Mouse (Mus musculus): Measurements from ENCODE around the gene Stk39.

Stk39 gene

DNA sequence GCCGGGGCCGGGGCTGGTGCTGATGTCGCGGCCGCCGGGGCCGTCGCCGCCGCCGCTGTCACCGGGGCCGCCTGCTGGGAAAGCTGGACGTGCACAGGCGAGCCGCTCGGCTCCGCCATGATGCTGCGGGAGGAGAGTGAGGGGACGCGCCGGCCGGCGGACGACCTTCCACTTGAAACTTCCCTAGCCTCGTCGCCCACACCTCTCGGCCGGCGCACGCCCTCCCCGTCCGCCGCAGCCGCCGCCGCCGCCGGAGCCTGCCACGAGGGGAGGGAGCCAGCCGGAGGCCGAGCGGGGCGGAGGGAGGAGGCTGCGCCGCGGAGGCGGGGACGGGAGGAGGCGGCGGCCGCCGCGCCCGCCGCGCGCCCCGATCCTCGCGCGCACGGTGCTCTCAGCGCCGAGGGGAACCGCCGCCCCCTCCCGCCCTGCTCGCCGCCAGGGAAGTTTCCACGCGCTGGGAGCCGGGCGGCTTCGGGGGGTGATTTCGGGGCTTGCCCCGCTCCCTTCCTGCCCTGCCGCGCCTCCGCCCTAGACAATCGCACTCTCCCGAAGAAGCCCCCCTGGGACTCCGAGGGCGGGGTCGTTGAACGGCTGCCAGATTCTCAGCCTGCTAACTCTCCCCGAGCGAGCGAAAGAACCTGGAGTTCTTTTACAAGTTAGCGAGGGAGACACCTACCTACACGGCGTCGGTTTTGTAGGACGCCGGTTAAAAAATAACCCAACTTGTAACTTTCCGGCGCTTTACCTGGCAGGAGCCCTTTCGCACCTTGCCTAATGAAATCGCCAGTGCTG is at the start of gene Stk39:
Stk39 (minus strand) TSS at position 510 of the 792 bp plus-strand sequence.
- DNase-seq (ENCODE audit: low read depth in 1 of 2, low spot score in 2 of 2), result peak in 1 of 2 experiments; percentile 3

- DNase-seq (ENCODE audit: low read depth in 1 of 2, low spot score in 2 of 2), result no peak
Observed at GRCm38 (mm10) chr2:68515409-68515808, 43.3 kb upstream of the Stk39 start.

- no peak for DNase-seq (ENCODE audit: low read depth in 1 of 2, low spot score in 2 of 2)
Observed at GRCm38 (mm10) chr2:68503202-68503601, 31.1 kb upstream of the Stk39 start.

DNA sequence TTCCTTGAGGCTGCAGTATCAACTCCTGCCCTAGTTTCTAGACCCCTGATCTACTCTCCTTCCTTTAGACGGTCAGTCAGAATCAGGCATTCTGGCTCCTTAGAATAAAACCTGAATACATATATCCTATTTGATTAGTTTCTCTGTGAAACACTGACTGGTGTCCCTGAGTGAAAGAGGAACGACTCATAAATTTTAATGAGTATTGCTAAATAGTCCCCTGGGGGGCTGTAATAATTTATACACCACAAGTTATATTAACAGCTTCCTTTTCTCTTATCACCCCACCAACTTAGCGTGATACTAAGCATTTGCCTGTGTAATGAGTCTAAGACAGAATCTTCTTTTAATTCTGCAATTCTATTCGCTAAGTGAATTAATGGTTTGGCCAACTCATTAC is 30.7 kb upstream of the Stk39 start:
- no peak for DNase-seq (ENCODE audit: low read depth in 1 of 2, low spot score in 2 of 2)

DNA sequence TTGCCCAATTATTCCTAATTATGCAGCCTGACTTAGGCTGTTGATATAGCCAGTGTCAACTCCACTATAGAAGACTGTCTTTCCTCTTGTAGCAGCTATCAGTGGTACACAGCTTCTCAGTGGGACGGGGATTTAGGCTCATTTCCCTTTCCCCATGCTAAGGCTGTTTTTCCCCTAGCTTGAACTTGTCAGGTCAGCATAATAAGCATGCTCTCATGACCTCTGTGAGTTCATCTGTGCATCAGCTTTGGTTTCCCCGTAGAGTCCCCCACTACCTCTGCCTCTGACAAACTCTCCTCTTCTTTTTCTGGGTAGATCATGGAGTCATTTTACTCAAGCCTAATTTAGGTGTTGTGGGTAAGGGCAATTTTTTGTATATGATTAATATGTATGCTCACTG is 30.2 kb upstream of the Stk39 start:
- DNase-seq (ENCODE audit: low read depth in 1 of 2, low spot score in 2 of 2), result no peak

- no peak for DNase-seq (ENCODE audit: low read depth in 1 of 2, low spot score in 2 of 2)
Observed at GRCm38 (mm10) chr2:68486275-68486674, 14.2 kb upstream of the Stk39 start.

DNA sequence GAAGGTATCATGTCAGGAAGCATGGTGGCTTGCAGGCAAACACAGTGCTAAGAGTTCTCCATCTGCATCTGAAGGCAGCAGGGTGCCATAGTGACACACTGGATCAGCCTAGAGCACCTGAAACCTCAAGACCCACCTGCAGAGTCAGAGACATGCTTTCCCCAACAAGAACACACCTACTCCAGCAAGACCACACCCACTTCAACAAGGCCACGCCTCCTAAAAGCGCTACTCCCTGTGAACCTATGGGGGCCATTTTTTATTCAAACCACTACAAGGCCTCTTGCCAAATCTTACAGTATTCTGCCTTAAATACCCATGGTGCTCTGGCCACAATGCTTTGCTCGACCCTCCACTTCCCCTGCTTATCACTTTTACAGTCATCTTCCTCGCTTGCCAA is 13.1 kb upstream of the Stk39 start:
- DNase-seq (ENCODE audit: low read depth in 1 of 2, low spot score in 2 of 2), result no peak

- DNase-seq (ENCODE audit: low read depth in 1 of 2, low spot score in 2 of 2), result no peak
Observed at GRCm38 (mm10) chr2:68482896-68483295, 10.8 kb upstream of the Stk39 start.

DNA sequence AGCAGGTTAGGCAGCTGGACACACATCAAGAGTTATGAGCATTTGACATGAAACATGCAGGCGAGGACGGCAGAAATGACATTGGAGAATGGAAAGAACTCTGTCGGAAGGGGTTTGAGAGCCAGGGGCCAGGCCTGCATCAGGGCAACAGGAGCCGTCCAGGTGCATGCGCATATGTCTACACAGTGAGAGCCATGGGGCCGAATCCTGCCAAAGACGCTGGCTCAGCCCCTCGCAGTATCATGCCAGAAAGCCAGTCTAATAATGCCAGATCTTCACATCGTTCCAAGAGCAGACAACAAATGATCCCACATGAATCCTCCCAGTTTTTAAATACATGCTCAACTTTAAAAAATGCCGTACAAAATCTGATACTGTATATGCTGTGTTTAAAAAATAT is 7.8 kb upstream of the Stk39 start:
- no peak for DNase-seq (ENCODE audit: low read depth in 1 of 2, low spot score in 2 of 2)

DNA sequence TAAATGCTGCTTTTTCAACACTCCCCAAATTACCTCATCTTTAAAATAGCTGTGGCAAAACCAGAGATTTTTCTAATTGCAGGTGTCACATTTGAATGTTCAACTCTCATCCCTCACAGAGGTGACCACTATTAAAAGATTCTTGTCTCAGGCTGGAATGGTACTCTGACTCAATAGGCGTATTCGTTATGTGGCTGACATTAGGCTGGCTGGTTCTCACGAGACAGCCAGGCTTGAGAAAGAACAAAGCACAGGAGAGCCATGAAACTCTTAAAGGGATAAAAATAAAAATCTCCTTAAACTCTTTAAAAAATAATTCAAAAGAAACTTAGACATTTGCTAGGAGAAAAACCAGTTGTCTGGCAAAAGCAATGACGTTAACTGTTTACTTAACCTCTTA is 853 bp upstream of the Stk39 start:
- no peak for DNase-seq (ENCODE audit: low read depth in 1 of 2, low spot score in 2 of 2)

- no peak for DNase-seq (ENCODE audit: low read depth in 1 of 2, low spot score in 2 of 2)
Observed at GRCm38 (mm10) chr2:68472551-68472910, 463 bp upstream of the Stk39 start.

- no peak for DNase-seq (ENCODE audit: low read depth in 1 of 2, low spot score in 2 of 2)
Observed at GRCm38 (mm10) chr2:68470891-68471758, 943 bp downstream of the Stk39 start.

DNA sequence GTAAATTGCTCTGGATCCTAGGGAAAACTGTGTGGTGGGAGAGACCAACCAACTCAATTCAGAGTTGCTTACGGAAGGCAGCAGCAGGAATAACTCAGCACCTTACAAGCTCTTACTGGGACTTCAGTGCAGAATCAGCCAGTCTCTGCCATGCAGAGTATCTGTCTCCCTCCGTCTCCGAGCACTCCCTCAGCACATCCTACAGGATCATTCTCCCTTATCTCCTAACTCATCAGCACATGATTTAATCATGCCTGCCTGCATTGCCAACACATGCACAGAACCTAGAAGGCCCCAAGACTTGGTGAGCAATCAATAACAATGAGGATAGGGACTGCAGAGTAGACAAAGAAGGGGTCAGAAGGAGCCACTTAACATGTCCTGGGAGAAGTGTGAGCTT is 2.6 kb downstream of the Stk39 start:
- DNase-seq (ENCODE audit: low read depth in 1 of 2, low spot score in 2 of 2), result no peak

DNA sequence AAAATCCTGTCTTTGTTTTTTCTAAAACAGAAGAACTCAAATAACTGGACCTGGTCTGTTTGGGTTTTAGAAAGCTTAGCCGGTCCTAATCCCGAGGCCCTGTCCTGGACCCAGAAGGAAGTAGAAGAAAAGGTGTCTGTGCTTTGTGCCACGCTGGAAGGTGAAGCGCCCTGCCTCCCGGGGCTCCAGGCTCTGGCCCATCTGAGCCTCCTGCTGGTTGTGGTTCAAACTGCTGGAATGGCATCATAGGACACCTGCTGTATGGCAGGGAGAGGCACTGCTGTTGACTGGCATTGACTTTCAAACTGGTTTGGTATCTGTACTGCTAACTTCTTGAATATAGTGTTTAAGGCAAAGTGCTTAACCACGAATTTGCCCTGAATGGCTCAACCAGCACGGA is 3.4 kb downstream of the Stk39 start:
- no peak for DNase-seq (ENCODE audit: low read depth in 1 of 2, low spot score in 2 of 2)

DNA sequence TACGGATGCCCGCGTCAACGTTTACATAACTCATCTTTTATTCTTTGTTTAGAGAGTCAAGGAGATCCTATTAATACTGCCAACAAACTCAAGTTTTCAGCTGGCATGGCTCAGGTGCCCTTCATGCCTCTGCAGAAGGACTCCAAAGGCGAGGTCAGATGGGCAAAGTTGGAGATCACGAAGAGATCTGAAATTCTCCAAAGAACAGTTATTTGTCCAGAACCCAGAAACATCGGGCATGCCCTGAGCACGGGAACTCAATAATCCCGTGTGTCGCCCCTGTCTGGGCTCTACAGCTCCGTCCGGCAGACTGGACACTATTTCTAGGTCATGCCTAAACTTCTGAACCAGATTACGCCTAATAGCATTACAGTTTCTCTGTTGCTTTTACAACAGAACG is 3.8 kb downstream of the Stk39 start:
- no peak for DNase-seq (ENCODE audit: low read depth in 1 of 2, low spot score in 2 of 2)

- no peak for DNase-seq (ENCODE audit: low read depth in 1 of 2, low spot score in 2 of 2)
Observed at GRCm38 (mm10) chr2:68467085-68467978, 4.7 kb downstream of the Stk39 start.

DNA sequence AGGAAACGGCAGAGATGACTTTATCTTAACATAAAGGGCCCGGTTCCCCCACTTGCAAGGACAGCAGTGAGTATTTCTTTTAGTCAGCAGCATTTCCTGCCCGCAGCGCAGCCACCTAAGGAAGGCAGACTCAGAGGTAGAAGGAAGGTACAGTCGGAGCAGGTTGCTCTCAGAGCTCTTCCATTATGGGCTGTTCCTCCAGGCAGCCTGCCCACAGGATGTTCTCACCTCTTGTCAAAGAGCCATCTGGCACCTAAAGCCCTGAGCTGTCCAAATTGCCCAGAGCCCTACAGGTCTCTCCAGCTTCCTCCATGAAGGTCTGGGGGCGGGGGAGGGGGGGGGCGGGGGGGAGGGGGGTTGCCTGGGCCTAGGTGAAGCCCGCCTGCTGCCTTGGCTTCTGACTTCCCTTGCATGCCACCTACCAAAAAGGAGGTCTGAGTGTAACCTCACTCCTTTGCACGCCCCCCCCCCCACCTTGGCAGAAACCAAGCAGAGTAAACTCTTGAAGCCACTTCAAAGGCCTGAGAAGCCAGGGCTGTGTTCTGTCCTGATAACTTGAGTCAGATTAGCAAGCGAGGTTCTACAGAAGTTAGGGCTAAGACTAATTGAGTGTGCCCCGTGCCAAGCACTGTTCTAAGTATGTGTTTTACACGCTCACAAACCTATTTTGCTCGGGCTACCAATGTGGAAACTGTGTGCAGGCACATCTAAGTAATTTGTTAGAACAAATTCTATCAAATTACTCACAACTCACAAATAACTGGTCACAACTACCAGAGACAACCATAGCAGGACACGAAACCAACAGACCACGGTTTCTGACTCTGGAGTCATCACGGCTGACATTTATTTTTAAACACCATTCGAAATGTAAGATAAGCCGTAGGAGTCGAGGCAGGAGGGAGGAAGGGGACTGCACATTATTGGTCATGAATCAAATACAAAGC is 5.7 kb downstream of the Stk39 start:
- no peak for DNase-seq (ENCODE audit: low read depth in 1 of 2, low spot score in 2 of 2)

DNA sequence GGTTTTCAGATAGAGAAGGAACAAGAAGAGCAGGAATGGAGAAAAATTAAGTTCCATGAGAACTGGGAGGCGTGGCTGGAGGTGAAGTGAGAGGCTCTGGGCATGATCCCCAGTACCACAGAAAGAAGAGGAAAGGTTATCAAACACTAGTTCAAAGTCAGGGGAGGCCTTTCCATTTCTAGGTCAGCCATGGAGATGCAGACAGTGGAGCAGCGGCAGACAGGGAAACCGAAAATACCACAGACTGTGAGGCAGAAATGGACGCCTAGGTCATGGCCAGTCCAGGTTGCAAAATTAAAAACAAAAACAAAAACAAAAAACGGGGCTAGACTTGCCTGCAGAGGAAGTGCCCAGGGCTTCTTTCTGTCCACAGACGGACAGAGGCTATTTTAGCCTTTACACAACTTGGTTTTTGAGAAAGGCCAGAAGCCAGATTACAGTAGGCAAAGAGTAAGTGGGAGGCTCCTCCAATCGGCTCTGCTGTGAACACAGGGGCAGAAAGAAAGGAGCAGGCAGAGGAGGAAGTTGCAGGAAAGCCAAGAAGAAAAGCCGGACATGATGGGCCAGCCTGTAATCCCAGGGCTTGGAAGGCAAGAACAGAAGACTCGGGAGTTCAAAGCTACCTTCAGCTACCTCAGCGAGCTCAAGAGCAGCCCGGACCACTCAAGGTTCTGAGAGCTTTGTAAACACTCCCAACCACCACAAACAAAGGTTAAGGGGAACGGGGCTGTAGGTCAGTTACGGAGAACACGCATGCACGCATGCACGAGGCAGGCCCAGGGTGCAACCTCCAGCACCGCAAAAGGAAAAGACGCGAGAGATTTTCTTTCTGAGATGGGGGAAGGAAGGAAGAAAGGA is 6.6 kb downstream of the Stk39 start:
- DNase-seq (ENCODE audit: low read depth in 1 of 2, low spot score in 2 of 2), result no peak

- DNase-seq (ENCODE audit: low read depth in 1 of 2, low spot score in 2 of 2), result no peak
Observed at GRCm38 (mm10) chr2:68464456-68464855, 7.6 kb downstream of the Stk39 start.
